Mouse (Mus musculus) megakaryocyte, adult 5-6 weeks (primary cell): Measurements from ENCODE around the gene Tbxas1. TPM values are rescaled to one million over a fixed set of nuclear protein-coding genes. Genes with fewer than 3 reads are reported as not detected.
A peak's percentile ranks its signal among the peaks of the same experiment; 100 is the strongest.

Source experiments
- ATAC-seq: 2 replicates; pipeline ENCODE4 v1.8.0; 2016; ENCODE audit warnings: mild to moderate bottlenecking, inconsistent platforms; ENCODE audit not compliant: poor library complexity, severe bottlenecking
- total RNA-seq, 2 experiments: library from RNA; stranded (forward) in 1 of 2; stranded (reverse) in 1 of 2; fragments of 153-499, 151-499 nt in 1 of 2; fragments of 221-1000, 200-1000 nt in 1 of 2; gene quantifications; 2 replicates each; pipeline versions ENCODE4 v1.2.3 to v1.2.4; 2015 to 2017

The Tbxas1 gene
- total RNA-seq, 2 experiments from 2014 or later: 25.1 to 33.0 TPM

- ATAC-seq: no peak
Measured at GRCm38 (mm10) chr6:39022461-39023181, 147.4 kb downstream of the Tbxas1 start.

GRCm38 (mm10) chr6:39024631-39025030 lies 149.4 kb downstream of the Tbxas1 start:
- no peak for ATAC-seq

DNA sequence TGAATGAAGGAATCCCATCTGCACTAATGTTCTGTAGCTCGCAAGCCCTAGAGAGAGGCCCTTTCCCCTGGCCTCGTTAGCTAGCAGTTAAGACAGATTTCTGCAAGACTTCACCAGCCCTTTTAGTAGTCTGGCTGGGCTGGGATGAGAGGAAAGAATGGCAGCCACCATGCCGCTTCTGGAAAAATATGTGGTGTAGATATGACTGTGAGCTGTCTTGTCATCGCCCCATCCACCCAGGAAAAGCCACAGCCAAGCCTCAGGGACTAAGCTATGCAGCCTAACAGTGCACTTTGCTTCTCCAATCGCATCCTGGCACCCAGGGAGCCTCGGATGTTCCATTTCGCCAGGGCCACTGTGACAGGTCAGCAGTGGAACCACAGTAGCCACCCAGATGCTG lies 149.8 kb downstream of the Tbxas1 start:
- no peak for ATAC-seq

- no peak for ATAC-seq
Measured at GRCm38 (mm10) chr6:39030714-39031113, 155.5 kb downstream of the Tbxas1 start.

GRCm38 (mm10) chr6:39033676-39034075 lies 158.5 kb downstream of the Tbxas1 start:
- no peak for ATAC-seq

GRCm38 (mm10) chr6:39035039-39035438 lies 159.8 kb downstream of the Tbxas1 start:
- no peak for ATAC-seq

DNA sequence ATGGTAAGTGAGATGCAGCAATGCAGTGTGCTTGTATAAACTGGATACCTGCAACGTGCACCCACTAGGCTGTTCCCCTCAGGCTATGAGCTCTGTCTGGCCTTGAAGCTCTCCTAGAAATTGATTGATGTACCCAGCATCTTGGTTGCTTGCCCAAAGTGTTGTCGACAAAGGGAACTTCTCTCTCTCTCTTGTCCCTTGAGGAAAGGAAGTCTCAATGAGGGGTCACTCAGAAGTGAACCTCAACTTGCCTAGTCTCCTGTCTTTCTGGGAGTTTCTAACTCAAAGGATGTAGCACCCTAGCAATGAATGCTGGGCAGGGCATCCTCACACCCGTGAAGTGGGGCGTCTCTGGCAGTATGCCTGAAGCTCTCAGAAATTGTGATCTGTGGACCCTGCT lies 161.0 kb downstream of the Tbxas1 start:
- ATAC-seq: no peak

DNA sequence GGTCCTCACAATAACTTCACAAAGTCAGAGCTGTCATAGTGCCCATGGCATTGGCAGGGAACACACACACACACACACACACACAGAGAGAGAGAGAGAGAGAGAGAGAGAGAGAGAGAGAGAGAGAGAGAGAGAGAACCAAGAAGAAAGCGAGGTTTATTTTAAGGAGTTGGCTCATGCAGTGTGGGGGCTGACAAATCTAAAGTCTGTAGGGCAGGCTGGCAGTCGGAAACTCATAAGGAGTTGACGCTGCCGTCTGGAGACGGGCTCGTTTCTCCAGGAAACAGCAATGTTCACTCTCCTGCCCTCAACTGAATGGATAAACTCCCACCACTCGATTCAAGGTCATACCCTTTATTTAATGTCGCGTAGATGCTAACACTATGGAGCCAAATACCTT lies 165.2 kb downstream of the Tbxas1 start:
- ATAC-seq: no peak

DNA sequence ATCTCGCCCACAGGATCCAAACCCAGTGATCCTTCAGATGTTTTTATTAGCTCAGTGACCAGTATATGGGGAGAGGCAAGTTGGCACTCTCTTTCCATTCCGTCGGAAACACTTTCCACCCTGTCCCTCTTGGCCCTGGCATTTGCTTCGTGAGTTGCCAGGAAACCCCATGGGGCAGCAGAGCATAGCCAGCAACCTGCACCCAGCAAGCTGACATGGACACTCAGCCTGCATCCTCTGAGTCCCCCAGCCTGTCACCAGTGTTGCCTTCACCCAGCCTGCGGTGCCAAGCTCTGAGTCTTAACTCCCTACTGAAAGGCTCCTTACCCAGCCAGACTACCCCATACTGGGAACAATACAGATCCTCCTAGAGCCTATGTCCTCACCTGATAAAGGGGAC lies 173.9 kb downstream of the Tbxas1 start:
- ATAC-seq: no peak

- ATAC-seq: no peak
Measured at GRCm38 (mm10) chr6:39050836-39051235, 175.6 kb downstream of the Tbxas1 start.

GRCm38 (mm10) chr6:39051799-39052556 lies 176.8 kb downstream of the Tbxas1 start:
- ATAC-seq: no peak

DNA sequence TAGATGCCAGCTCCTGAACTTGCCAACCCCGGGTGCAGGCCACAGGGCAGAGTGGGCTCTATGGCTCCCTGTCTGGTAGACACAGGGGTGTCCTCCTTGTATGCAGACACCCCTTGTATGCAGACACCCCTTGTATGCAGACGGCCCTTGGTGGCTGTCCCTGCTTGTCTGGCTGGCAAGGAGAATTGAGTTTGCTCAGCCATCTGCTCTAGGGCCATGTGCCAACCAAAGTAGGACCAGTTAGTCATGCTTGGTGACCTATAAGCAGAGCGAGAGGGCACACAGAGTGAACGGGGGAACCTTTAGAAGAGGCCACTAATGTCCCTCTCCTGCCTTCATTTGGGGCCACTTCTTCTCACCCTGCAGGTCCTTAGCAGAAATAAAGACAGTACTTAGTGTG lies 177.4 kb downstream of the Tbxas1 start:
- no peak for ATAC-seq

DNA sequence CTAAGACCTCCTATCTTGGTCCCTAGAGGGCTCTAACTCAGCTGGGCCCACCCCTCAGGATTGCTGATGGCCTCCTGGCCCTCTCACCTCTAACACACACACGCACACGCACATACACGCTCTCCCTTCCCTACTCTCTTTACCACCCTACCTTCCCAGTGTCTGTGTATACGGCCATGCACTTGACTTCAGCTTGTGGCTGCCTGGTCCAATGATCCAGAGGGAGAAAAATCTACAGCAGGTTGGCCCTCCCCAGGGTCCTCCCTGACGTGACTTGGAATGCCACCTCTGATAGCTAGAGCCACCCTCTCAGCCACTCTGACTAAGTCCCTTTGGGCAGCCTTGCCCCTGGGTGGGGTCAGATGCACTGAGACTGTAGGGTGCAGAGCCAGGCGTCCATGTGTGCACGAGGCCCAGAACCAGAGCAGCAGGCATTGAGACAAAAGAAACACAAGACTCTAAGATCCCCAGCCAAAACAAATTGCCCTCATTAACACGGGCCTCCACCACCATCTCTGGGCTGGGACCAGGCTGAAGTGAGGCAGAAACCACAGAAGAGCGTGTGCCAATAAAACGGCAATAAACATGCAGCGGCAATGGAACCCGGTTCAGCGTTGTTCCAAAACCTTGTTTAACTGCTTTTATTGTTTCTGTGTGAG lies 179.1 kb downstream of the Tbxas1 start:
- no peak for ATAC-seq

DNA sequence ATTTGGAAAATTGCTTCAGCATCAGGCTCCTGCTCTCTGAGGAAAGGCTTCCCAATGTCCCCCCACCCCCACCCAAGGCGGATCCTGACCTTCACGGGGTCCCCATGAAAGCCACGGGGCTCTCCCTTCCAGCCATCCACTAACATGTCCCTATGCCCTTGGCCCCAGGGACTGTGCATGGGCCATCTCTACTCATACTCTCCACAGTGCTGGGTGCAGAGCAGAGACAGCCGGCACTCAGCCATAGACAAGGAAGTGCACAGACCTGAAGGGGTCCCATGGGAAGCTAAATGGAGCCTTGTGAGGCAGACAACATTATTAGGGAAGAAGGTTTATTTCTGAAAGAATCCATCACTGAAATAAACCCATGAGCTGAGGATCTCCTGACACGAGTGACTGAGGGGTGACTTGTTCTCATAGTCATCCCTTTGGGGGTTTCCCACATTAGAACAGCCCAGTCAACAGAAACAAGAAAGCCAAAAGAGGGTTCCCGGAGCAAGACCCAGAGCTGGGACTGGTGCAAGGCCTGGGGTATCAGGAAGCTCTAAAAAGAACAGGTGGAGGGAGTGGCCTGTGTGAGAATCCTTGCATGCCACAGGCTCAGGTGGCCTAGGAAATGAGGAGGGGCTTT lies 179.8 kb downstream of the Tbxas1 start:
- ATAC-seq: no peak

GRCm38 (mm10) chr6:39055831-39056261 lies 180.6 kb downstream of the Tbxas1 start:
- ATAC-seq: peak; percentile 51

DNA sequence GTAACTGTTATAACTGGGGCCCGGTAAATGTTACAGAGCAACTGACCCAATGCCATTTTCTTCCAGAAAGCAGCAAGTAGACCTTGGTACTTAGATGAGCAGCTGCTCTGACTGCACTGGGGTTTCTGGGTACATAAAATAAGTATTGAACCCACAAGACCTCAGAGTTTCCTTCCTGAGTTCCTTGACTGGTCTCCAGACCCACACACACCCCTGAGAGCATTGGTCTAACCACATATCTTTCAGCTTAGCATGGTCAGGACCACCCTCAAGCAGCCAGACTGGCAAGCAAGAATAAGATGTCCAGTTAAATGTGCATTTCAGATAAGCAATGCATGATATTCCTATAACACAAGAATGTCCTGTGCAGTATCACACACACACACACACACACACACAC lies 182.0 kb downstream of the Tbxas1 start:
- no peak for ATAC-seq

GRCm38 (mm10) chr6:39058389-39058788 lies 183.2 kb downstream of the Tbxas1 start:
- ATAC-seq: no peak

GRCm38 (mm10) chr6:39058936-39059335 lies 183.7 kb downstream of the Tbxas1 start:
- no peak for ATAC-seq

DNA sequence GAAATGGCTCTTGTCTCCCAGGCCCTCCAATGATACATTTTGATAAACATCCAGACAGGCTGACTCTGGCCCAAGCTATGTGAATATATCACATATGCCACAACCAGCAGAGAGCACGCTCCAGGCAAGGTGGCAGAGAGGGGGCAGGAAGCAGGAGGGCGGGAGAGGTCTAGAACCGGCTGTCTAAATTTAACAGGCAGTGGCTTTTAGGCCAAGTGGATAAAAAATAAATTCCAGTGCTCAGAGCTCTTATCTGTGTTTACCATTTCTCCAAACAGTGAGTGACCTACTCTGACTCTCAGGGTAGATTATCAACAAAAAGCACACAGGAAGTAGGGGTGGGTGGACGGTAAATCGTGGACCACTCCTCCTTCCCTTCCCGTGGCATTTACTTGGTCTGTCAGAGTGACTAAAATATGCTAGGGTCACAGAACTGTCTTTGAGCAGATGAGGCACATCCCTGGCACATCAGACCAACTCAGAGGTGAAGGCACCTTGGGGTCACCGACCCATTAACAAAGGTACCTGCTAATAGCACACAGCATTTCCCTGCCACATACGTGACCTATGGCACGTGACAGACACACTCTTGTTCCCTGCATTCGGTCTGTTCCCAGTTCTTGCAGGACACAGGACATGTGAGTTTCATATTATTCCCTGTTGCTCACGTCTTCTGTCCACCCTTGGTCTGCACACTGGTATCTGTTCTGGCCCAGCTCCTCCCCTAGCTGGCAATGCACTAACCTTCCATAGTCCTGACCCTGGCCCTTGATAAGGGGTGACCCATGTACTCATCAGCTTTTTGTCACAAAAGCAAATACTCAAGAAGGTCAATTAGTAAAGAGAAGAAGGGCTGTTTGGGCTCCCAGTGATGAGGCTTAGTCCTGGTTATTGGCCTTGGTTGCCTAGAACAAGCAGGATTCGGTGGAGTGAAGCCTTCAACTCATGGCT lies 184.6 kb downstream of the Tbxas1 start:
- ATAC-seq: no peak

- ATAC-seq: no peak
Measured at GRCm38 (mm10) chr6:39061180-39061579, 186.0 kb downstream of the Tbxas1 start.
